Mouse (Mus musculus) MEL (cell line): ENCODE measurements around the gene Zscan2.

Experiments
- CHD1 ChIP-seq: IDR thresholded peaks from 2 replicates; pipeline ENCODE4 v1.6.1; 2012; ENCODE audit warnings: low read depth, mild to moderate bottlenecking, inconsistent platforms, low read length, improper control_type of control experiment
- CTCF ChIP-seq, 3 experiments: IDR thresholded peaks in 2 of 3; conservative IDR thresholded peaks in 1 of 3; 2 replicates each; pipeline ENCODE4 v1.5.1; 2011 to 2012; ENCODE audit warnings: low read length in 3 of 3, low read depth in 2 of 3, mild to moderate bottlenecking in 2 of 3, improper control_type of control experiment in 1 of 3, inconsistent platforms in 1 of 3, mixed read lengths in 1 of 3, moderate library complexity in 1 of 3; ENCODE audit not compliant: control insufficient read depth in 1 of 3, insufficient read depth in 1 of 3, poor library complexity in 1 of 3, severe bottlenecking in 1 of 3
- E2F4 ChIP-seq: IDR thresholded peaks from 2 replicates; pipeline ENCODE4 v1.6.1; 2011; ENCODE audit warnings: low read depth, low read length, improper control_type of control experiment, borderline replicate concordance
- JUND ChIP-seq: IDR thresholded peaks from 2 replicates; pipeline ENCODE4 v1.6.1; 2011; ENCODE audit warnings: low read depth, mild to moderate bottlenecking, improper control_type of control experiment, low read length
- KAT2A ChIP-seq: conservative IDR thresholded peaks from 2 replicates; pipeline ENCODE4 v1.6.1; 2012; ENCODE audit warnings: low read depth, low read length, improper control_type of control experiment, inconsistent platforms
- MAFK ChIP-seq: IDR thresholded peaks from 2 replicates; pipeline ENCODE4 v1.6.1; 2011; ENCODE audit warnings: low read depth, mild to moderate bottlenecking, low read length, improper control_type of control experiment, borderline replicate concordance
- POLR2A ChIP-seq, 2 experiments: IDR thresholded peaks; 2 replicates each; pipeline ENCODE4 v1.6.1; 2011 to 2012; ENCODE audit warnings: low read length in 2 of 2, mild to moderate bottlenecking in 2 of 2, control low read depth in 1 of 2, improper control_type of control experiment in 1 of 2, low read depth in 1 of 2, moderate library complexity in 1 of 2; ENCODE audit not compliant: control insufficient read depth in 1 of 2, insufficient read depth in 1 of 2, poor library complexity in 1 of 2
- TAL1 ChIP-seq: IDR thresholded peaks from 2 replicates; pipeline ENCODE4 v1.6.1; 2012; ENCODE audit warnings: mild to moderate bottlenecking, inconsistent platforms, low read length, moderate library complexity, mixed read lengths
- ZC3H11A ChIP-seq: IDR thresholded peaks from 2 replicates; pipeline ENCODE4 v1.6.1; 2012; ENCODE audit warnings: low read depth, mild to moderate bottlenecking, inconsistent platforms, low read length, improper control_type of control experiment

- TF ChIP-seq JUND: no peak
- no peak for TF ChIP-seq MAFK
- no peak for TF ChIP-seq ZC3H11A
- TF ChIP-seq CHD1: no peak
- no peak for TF ChIP-seq CTCF (IDR thresholded peaks at IDR 0.05 in 2 of 3, conservative IDR thresholded peaks at IDR 0.05 in 1 of 3; ENCODE audit: control insufficient read depth in 1 of 3, insufficient read depth in 1 of 3, low read depth in 2 of 3, low read length in 3 of 3, poor library complexity in 1 of 3, severe bottlenecking in 1 of 3)
- no peak for TF ChIP-seq E2F4
- no peak for TF ChIP-seq POLR2A (IDR thresholded peaks at IDR 0.05; ENCODE audit: control insufficient read depth in 1 of 2, insufficient read depth in 1 of 2, low read depth in 1 of 2, low read length in 2 of 2, poor library complexity in 1 of 2)
- TF ChIP-seq KAT2A: no peak
- no peak for TF ChIP-seq TAL1
Observed at GRCm38 (mm10) chr7:80835984-80836652, 24.6 kb upstream of the Zscan2 start.
